Mouse (Mus musculus) megakaryocyte, embryonic 14.5 days (primary cell): Measurements from ENCODE around the gene Hic1.

Source experiments
- FLI1 ChIP-seq: IDR thresholded peaks from 2 replicates; pipeline ENCODE4 v1.6.1; 2012; ENCODE audit warnings: low read length, inconsistent platforms, mixed read lengths
- GATA1 ChIP-seq: IDR thresholded peaks from 3 replicates; pipeline ENCODE4 v1.6.1; 2012; ENCODE audit warnings: mixed read lengths, low read length, inconsistent platforms, borderline replicate concordance

GRCm38 (mm10) chr11:75159564-75159963 lies 9.8 kb downstream of the Hic1 start:
- TF ChIP-seq FLI1 (no peak), GATA1 (no peak)
